Mouse (Mus musculus): ENCODE measurements around the gene Lipe.
"Not testable (repeated sequence)": the region's sequence is repeated elsewhere in the genome, so short reads cannot be mapped to it uniquely, and the experiment has no call there.

Lipe gene

GRCm38 (mm10) chr7:25434654-25435545 is 36.4 kb upstream of the Lipe start:
- H3K4me1 ChIP-seq (replicated peaks; ENCODE audit: low read depth, low read length), result peaks cover 85% of the 10 kb centered on the region
- TF ChIP-seq CTCF (conservative IDR thresholded peaks at IDR 0.05; ENCODE audit: low read length), result no peak
- no peak for TF ChIP-seq NANOG (IDR thresholded peaks at IDR 0.05; ENCODE audit: borderline replicate concordance, low read length)
- no peak for TF ChIP-seq POU5F1 (IDR thresholded peaks at IDR 0.05; ENCODE audit: borderline replicate concordance, low read length)
- H3K27me3 ChIP-seq (ENCODE audit: insufficient read depth, low read length), result no peaks in the 10 kb centered on the region
- peak overlapping the region; percentile 45; the same call in 1 of the 2 replicates for H3K4me3 ChIP-seq (replicated peaks; ENCODE audit: low read length)
- 0 out of 2 replicates have a peak, but pooled peaks cover 3% of the 10 kb centered on the region for H3K36me3 ChIP-seq (ENCODE audit: insufficient read depth, low read length)
- H3K9me3 ChIP-seq (ENCODE audit: low read length), result no peaks in the 10 kb centered on the region

GRCm38 (mm10) chr7:25433781-25434560 is 35.5 kb upstream of the Lipe start:
- TF ChIP-seq POU5F1 (IDR thresholded peaks at IDR 0.05; ENCODE audit: borderline replicate concordance, low read length) (no peak), NANOG (IDR thresholded peaks at IDR 0.05; ENCODE audit: borderline replicate concordance, low read length) (no peak), CTCF (conservative IDR thresholded peaks at IDR 0.05; ENCODE audit: low read length) (no peak)
- Histone ChIP-seq H3K4me1 (replicated peaks; ENCODE audit: low read depth, low read length) (peaks cover 91% of the 10 kb centered on the region), H3K27me3 (ENCODE audit: insufficient read depth, low read length) (no peaks in the 10 kb centered on the region), H3K9me3 (ENCODE audit: low read length) (no peaks in the 10 kb centered on the region), H3K4me3 (replicated peaks; ENCODE audit: low read length) (peak overlapping the region; percentile 45), H3K36me3 (ENCODE audit: insufficient read depth, low read length) (0 out of 2 replicates have a peak, but pooled peaks cover 3% of the 10 kb centered on the region)

GRCm38 (mm10) chr7:25433007-25433541 is 34.6 kb upstream of the Lipe start:
- TF ChIP-seq POU5F1 (IDR thresholded peaks at IDR 0.05; ENCODE audit: borderline replicate concordance, low read length) (no peak), NANOG (IDR thresholded peaks at IDR 0.05; ENCODE audit: borderline replicate concordance, low read length) (peak; percentile 49; the same call in 1 of the 2 replicates), CTCF (conservative IDR thresholded peaks at IDR 0.05; ENCODE audit: low read length) (no peak)
- Histone ChIP-seq H3K9me3 (ENCODE audit: low read length) (no peaks in the 10 kb centered on the region), H3K27me3 (ENCODE audit: insufficient read depth, low read length) (no peaks in the 10 kb centered on the region), H3K36me3 (ENCODE audit: insufficient read depth, low read length) (0 out of 2 replicates have a peak, but pooled peaks cover 3% of the 10 kb centered on the region), H3K4me1 (replicated peaks; ENCODE audit: low read depth, low read length) (peaks cover 94% of the 10 kb centered on the region), H3K4me3 (replicated peaks; ENCODE audit: low read length) (peak overlapping the region; percentile 11; the same call in 1 of the 2 replicates)

GRCm38 (mm10) chr7:25432381-25432780 is 33.9 kb upstream of the Lipe start:
- Histone ChIP-seq H3K36me3 (ENCODE audit: insufficient read depth, low read length) (no peaks in the 10 kb centered on the region), H3K4me3 (replicated peaks; ENCODE audit: low read length) (peak overlapping the region; percentile 11; the same call in 1 of the 2 replicates), H3K4me1 (replicated peaks; ENCODE audit: low read depth, low read length) (peaks cover 94% of the 10 kb centered on the region), H3K27me3 (ENCODE audit: insufficient read depth, low read length) (no peaks in the 10 kb centered on the region), H3K9me3 (ENCODE audit: low read length) (no peaks in the 10 kb centered on the region)
- no peak for TF ChIP-seq POU5F1 (IDR thresholded peaks at IDR 0.05; ENCODE audit: borderline replicate concordance, low read length)
- no peak for TF ChIP-seq CTCF (conservative IDR thresholded peaks at IDR 0.05; ENCODE audit: low read length)
- no peak for TF ChIP-seq NANOG (IDR thresholded peaks at IDR 0.05; ENCODE audit: borderline replicate concordance, low read length)

- Histone ChIP-seq H3K36me3 (ENCODE audit: insufficient read depth, low read length) (no peaks in the 10 kb centered on the region), H3K4me1 (replicated peaks; ENCODE audit: low read depth, low read length) (peaks cover 92% of the 10 kb centered on the region), H3K4me3 (replicated peaks; ENCODE audit: low read length) (no peak overlapping the region), H3K27me3 (ENCODE audit: insufficient read depth, low read length) (no peaks in the 10 kb centered on the region), H3K9me3 (ENCODE audit: low read length) (no peaks in the 10 kb centered on the region)
- no peak for TF ChIP-seq POU5F1 (IDR thresholded peaks at IDR 0.05; ENCODE audit: borderline replicate concordance, low read length)
- no peak for TF ChIP-seq CTCF (conservative IDR thresholded peaks at IDR 0.05; ENCODE audit: low read length)
- TF ChIP-seq NANOG (IDR thresholded peaks at IDR 0.05; ENCODE audit: borderline replicate concordance, low read length), result no peak
These were observed 31.6 kb upstream of the Lipe start for GRCm38 (mm10) chr7:25429886-25430784.

GRCm38 (mm10) chr7:25428321-25428720 is 29.8 kb upstream of the Lipe start:
- peaks cover 3% of the 10 kb centered on the region; the same call in 1 of the 2 replicates for H3K27me3 ChIP-seq (ENCODE audit: insufficient read depth, low read length)
- H3K9me3 ChIP-seq (ENCODE audit: low read length), result no peaks in the 10 kb centered on the region
- H3K36me3 ChIP-seq (ENCODE audit: insufficient read depth, low read length), result no peaks in the 10 kb centered on the region
- TF ChIP-seq NANOG (IDR thresholded peaks at IDR 0.05; ENCODE audit: borderline replicate concordance, low read length) (no peak), CTCF (conservative IDR thresholded peaks at IDR 0.05; ENCODE audit: low read length) (no peak), POU5F1 (IDR thresholded peaks at IDR 0.05; ENCODE audit: borderline replicate concordance, low read length) (no peak)
- no peak overlapping the region for H3K4me3 ChIP-seq (replicated peaks; ENCODE audit: low read length)
- H3K4me1 ChIP-seq (replicated peaks; ENCODE audit: low read depth, low read length), result peaks cover 83% of the 10 kb centered on the region

GRCm38 (mm10) chr7:25427144-25427543 is 28.6 kb upstream of the Lipe start:
- no peak for TF ChIP-seq CTCF (conservative IDR thresholded peaks at IDR 0.05; ENCODE audit: low read length)
- TF ChIP-seq POU5F1 (IDR thresholded peaks at IDR 0.05; ENCODE audit: borderline replicate concordance, low read length), result no peak
- TF ChIP-seq NANOG (IDR thresholded peaks at IDR 0.05; ENCODE audit: borderline replicate concordance, low read length), result no peak
- Histone ChIP-seq H3K4me3 (replicated peaks; ENCODE audit: low read length) (no peak overlapping the region), H3K36me3 (ENCODE audit: insufficient read depth, low read length) (no peaks in the 10 kb centered on the region), H3K4me1 (replicated peaks; ENCODE audit: low read depth, low read length) (peaks cover 82% of the 10 kb centered on the region), H3K27me3 (ENCODE audit: insufficient read depth, low read length) (peaks cover 12% of the 10 kb centered on the region), H3K9me3 (ENCODE audit: low read length) (no peaks in the 10 kb centered on the region)

GRCm38 (mm10) chr7:25426380-25426779 is 27.9 kb upstream of the Lipe start:
- H3K4me3 ChIP-seq (replicated peaks; ENCODE audit: low read length); H3K36me3 ChIP-seq (ENCODE audit: insufficient read depth, low read length); H3K9me3 ChIP-seq (ENCODE audit: low read length): not testable (repeated sequence)
- H3K27me3 ChIP-seq (ENCODE audit: insufficient read depth, low read length), result peaks cover 12% of the 10 kb centered on the region
- peaks cover 82% of the 10 kb centered on the region for H3K4me1 ChIP-seq (replicated peaks; ENCODE audit: low read depth, low read length)

Data from E14TG2a.4 (cell line).